Mouse (Mus musculus): ENCODE results near the gene Ankra2. TPM values are rescaled to one million over a fixed set of nuclear protein-coding genes. Genes with fewer than 3 reads are reported as not detected.

Ankra2 gene
- polyA plus RNA-seq, 1 experiment: 26.5 TPM

DNA sequence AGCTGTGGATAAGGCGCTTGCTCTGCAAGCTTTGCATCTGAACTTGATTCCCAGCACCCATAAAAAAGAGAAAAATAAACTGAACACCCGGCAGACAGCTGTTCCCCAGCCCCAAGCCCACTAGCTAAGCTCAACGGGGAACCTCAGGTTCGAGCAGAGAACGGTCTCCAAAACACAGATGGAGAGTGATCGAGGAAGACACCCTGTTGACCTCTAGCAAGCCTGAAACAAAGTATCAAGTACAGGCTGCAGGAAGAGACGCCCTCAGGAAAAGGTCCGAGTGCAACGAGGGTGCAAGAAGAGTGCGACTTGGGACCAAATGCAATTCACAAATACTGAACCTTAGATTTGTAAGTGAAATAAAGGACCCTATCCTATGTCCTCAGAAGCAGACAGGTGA, 13.3 kb upstream of the Ankra2 start:
- H3K4me3 ChIP-seq (ENCODE audit: insufficient read depth, low read length): no peak overlapping the region
- no peak overlapping the region for H3K27ac ChIP-seq (ENCODE audit: insufficient read depth, low read depth, low read length)
- TF ChIP-seq POLR2A (IDR thresholded peaks at IDR 0.05; ENCODE audit: borderline replicate concordance, low read depth, low read length): no peak
- TF ChIP-seq CTCF (IDR thresholded peaks at IDR 0.05; ENCODE audit: low read depth, low read length): no peak
- no peaks in the 10 kb centered on the region for H3K4me1 ChIP-seq (ENCODE audit: control insufficient read depth, insufficient read depth, low read length)

DNA sequence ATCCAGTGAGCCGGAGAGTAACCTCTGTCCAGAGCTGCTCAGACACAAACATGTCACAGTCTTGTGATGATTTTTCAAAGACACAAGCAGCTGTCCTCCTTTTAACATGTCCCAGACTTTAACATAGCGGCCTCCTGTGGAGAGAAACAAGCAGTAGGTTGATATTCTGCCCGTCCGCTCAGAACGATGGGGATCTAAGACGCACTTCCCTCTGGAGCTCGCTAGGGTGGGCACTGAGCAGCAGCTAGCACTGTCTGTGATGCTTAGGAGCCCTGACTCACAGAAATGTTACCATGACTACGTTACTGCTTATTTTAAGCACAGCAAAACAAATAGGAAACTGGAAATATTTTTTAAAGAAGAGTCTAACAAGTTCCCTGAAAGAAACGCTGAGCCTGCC, 8.0 kb upstream of the Ankra2 start:
- TF ChIP-seq CTCF (IDR thresholded peaks at IDR 0.05; ENCODE audit: low read depth, low read length) (no peak), POLR2A (IDR thresholded peaks at IDR 0.05; ENCODE audit: borderline replicate concordance, low read depth, low read length) (no peak)
- Histone ChIP-seq H3K27ac (ENCODE audit: insufficient read depth, low read depth, low read length) (no peak overlapping the region), H3K4me1 (ENCODE audit: control insufficient read depth, insufficient read depth, low read length) (no peaks in the 10 kb centered on the region), H3K4me3 (ENCODE audit: insufficient read depth, low read length) (no peak overlapping the region)

DNA sequence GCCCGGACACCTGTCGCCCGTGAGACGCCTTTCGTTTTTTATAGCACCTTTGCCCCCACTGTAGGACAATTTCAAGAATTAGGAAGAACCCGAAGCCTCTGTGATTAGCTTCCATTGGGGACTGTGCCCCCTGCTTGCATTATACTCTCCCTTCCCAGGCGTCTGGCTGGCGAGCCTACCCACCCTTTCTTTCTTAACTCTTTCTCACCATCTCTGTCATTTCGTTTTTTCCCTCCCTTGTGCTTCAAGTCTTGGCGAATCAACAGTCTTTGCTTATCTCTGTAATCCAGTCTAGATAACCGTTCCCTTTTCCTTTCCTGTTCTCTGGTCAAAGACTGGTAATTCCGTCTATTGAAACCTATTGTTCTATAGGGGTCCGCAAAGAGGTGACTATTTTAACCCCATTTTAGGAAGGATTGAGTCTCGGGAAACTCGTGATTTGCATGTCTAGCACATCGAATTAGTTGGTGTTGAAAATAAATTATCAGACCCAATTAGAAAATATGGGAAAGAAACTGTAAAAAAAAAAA, 649 bp downstream of the Ankra2 start:
- Histone ChIP-seq H3K4me1 (ENCODE audit: control insufficient read depth, insufficient read depth, low read length) (peaks cover 5% of the 10 kb centered on the region; the same call in 1 of the 2 replicates), H3K27ac (ENCODE audit: insufficient read depth, low read depth, low read length) (peak overlapping the region; percentile 65), H3K4me3 (ENCODE audit: insufficient read depth, low read length) (peak overlapping the region; percentile 90)
- no peak for TF ChIP-seq CTCF (IDR thresholded peaks at IDR 0.05; ENCODE audit: low read depth, low read length)
- TF ChIP-seq POLR2A (IDR thresholded peaks at IDR 0.05; ENCODE audit: borderline replicate concordance, low read depth, low read length): no peak

DNA sequence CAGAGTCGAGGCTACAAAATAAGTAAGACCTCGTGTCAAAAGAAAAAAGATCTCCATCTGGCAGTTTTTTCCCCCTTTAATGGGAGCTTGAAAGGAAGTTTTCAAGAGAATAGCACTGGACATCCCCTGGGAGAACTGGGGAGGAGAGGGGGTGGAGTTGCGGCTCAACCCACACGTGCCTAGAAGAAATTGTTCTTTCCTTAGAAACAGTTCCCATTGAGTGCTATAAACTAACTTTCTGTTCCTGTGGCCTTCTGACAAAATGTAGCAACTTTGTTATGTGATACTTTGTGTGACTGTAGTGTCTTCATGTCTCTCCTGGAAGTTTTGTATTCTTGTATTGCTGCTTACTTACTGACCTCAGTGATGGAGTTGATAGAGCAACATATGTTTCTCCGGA, 1.2 kb downstream of the Ankra2 start:
- Histone ChIP-seq H3K4me1 (ENCODE audit: control insufficient read depth, insufficient read depth, low read length) (peaks cover 5% of the 10 kb centered on the region; the same call in 1 of the 2 replicates), H3K4me3 (ENCODE audit: insufficient read depth, low read length) (peak overlapping the region; percentile 90), H3K27ac (ENCODE audit: insufficient read depth, low read depth, low read length) (no peak overlapping the region)
- TF ChIP-seq CTCF (IDR thresholded peaks at IDR 0.05; ENCODE audit: low read depth, low read length) (no peak), POLR2A (IDR thresholded peaks at IDR 0.05; ENCODE audit: borderline replicate concordance, low read depth, low read length) (no peak)

DNA sequence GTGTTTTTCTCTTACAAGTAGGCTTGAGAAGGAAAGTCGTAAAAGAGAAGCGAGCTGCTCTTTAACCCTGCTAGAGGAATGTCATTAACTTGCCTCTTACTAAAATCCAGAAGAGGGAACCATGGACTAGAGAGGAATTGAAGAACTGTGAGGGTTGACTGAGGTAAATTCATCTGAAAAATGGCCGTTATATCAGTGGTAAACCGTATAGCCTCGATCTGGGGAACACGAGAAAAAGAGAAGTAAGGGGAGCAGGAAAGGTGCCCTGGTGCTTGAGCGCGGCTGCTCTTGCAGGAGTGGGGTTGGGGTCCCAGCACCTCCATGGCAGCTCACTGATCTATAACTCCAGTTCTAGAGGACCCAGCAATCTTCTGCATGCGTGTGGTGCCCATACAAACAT, 11.1 kb downstream of the Ankra2 start:
- Histone ChIP-seq H3K27ac (ENCODE audit: insufficient read depth, low read depth, low read length) (no peak overlapping the region), H3K4me1 (ENCODE audit: control insufficient read depth, insufficient read depth, low read length) (no peaks in the 10 kb centered on the region), H3K4me3 (ENCODE audit: insufficient read depth, low read length) (no peak overlapping the region)
- no peak for TF ChIP-seq POLR2A (IDR thresholded peaks at IDR 0.05; ENCODE audit: borderline replicate concordance, low read depth, low read length)
- no peak for TF ChIP-seq CTCF (IDR thresholded peaks at IDR 0.05; ENCODE audit: low read depth, low read length)

DNA sequence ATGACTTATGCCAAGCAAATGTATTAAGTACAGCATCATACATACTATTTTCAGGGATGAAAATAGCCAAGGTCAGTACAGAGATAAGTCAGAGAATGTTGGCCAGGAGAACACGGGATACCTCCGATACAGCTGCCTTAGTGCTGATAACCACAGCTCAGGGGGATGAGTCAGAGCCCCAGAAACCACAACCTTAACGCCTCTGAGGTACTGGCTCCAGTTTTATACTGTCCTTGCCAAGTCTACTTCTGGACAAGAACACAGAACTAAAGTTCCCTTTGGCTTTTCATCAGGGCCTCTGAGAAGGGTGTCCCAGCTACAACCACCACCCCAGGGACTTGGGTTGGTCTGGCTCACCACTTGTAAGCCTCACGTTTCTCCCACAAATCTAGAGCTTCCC, 12.8 kb downstream of the Ankra2 start:
- TF ChIP-seq POLR2A (IDR thresholded peaks at IDR 0.05; ENCODE audit: borderline replicate concordance, low read depth, low read length): no peak
- no peak for TF ChIP-seq CTCF (IDR thresholded peaks at IDR 0.05; ENCODE audit: low read depth, low read length)
- Histone ChIP-seq H3K4me3 (ENCODE audit: insufficient read depth, low read length) (no peak overlapping the region), H3K4me1 (ENCODE audit: control insufficient read depth, insufficient read depth, low read length) (no peaks in the 10 kb centered on the region), H3K27ac (ENCODE audit: insufficient read depth, low read depth, low read length) (no peak overlapping the region)

DNA sequence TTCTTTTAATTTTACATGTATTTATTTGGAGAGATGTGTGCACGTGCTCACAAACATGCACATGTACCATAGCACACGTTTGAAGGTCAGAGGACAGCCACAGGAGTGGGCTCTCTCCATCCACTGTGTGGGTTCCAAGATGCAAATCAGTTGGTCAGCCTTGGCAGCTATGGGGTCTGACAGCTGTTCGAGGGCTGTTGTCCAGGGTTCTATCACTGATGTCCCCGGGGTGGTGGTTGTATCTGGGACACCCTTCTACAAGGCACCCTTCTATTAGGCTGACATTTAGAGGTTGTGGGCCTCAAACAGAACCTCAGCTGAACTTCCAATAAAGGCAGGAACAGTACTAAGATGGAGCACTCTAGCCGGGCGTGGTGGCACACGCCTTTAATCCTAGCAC, 13.4 kb downstream of the Ankra2 start:
- Histone ChIP-seq H3K4me3 (ENCODE audit: insufficient read depth, low read length) (no peak overlapping the region), H3K27ac (ENCODE audit: insufficient read depth, low read depth, low read length) (no peak overlapping the region), H3K4me1 (ENCODE audit: control insufficient read depth, insufficient read depth, low read length) (no peaks in the 10 kb centered on the region)
- no peak for TF ChIP-seq POLR2A (IDR thresholded peaks at IDR 0.05; ENCODE audit: borderline replicate concordance, low read depth, low read length)
- no peak for TF ChIP-seq CTCF (IDR thresholded peaks at IDR 0.05; ENCODE audit: low read depth, low read length)

DNA sequence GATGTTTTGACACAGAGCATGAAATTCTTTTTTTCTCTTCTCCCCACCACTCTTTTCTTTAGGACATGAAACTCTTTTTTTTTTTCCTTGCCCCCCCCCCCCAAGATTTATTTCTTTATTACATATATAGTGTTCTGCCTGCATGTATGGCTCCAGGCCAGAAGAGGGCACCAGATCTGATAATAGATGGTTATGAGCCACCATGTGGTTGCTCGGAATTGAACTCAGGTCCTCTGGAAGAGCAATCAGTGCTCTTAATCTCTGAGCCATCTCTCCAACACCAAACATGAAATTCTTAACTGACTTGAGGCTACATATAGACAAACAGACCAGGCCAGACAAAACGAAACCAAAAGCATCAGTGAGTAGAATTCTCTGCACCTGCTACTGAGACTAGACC, 14.6 kb downstream of the Ankra2 start:
- Histone ChIP-seq H3K4me1 (ENCODE audit: control insufficient read depth, insufficient read depth, low read length) (no peaks in the 10 kb centered on the region), H3K27ac (ENCODE audit: insufficient read depth, low read depth, low read length) (no peak overlapping the region), H3K4me3 (ENCODE audit: insufficient read depth, low read length) (no peak overlapping the region)
- no peak for TF ChIP-seq CTCF (IDR thresholded peaks at IDR 0.05; ENCODE audit: low read depth, low read length)
- no peak for TF ChIP-seq POLR2A (IDR thresholded peaks at IDR 0.05; ENCODE audit: borderline replicate concordance, low read depth, low read length)

DNA sequence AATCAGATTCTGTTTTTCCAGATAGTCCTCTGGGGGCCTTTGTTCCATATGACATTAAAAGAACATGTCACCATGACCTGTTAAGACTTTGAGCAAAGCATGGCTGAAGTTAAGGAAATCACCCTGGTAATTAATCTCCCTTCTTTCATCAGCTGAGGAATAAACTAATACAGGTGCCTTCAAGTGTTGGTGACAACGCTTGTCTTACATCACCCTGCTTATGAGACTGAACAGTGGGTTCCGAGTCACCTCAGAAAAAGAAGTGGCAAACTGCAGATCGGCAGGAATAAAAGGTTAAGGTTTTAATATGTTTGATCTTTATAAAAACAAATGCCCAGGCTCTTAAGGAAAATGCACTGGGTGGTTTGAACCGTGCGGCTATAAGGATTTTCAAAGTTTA, 16.8 kb downstream of the Ankra2 start, which contains the start of gene Gm21976:
TSS of gene Gm21976 (plus strand) at position 202 of the 400 bp plus-strand sequence.
- H3K27ac ChIP-seq (ENCODE audit: insufficient read depth, low read depth, low read length): no peak within 1 kb of the TSS
- H3K4me1 ChIP-seq (ENCODE audit: control insufficient read depth, insufficient read depth, low read length): no peaks in the 10 kb centered on the region
- H3K4me3 ChIP-seq (ENCODE audit: insufficient read depth, low read length): no peak within 1 kb of the TSS
- TF ChIP-seq POLR2A (IDR thresholded peaks at IDR 0.05; ENCODE audit: borderline replicate concordance, low read depth, low read length) (no peak), CTCF (IDR thresholded peaks at IDR 0.05; ENCODE audit: low read depth, low read length) (no peak)

DNA sequence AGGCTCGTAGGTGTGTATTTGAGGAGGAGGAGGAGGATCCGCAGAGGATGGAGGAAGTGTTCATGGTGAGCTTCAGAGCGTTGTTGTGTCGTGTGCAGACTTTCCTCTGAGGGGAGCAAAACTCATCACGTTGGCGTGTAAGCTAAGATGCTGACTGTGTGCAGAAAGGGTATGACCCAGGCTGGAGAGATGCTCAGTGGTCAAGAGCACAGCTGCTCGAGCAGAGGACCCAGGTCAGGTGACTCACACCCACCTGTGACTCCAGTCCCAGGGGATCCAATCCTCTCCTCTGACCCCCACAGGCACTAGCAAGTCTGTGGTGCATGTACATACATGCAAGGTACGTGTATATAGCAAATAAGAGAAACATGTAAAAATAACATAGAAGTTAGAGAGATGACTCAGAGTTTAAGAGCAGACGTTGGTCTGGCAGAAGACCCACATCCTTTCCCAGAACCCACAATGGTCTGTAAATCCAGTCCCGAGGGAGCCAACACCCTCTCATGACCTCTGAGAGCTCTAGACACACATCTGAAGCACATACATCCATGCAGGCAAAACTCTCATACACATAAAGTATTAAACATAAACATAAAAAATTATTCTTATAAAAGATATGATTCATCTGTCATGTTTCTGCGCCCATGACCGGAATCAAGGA, 18.2 kb downstream of the Ankra2 start:
- Histone ChIP-seq H3K4me1 (ENCODE audit: control insufficient read depth, insufficient read depth, low read length) (no peaks in the 10 kb centered on the region), H3K27ac (ENCODE audit: insufficient read depth, low read depth, low read length) (no peak overlapping the region), H3K4me3 (ENCODE audit: insufficient read depth, low read length) (no peak overlapping the region)
- no peak for TF ChIP-seq CTCF (IDR thresholded peaks at IDR 0.05; ENCODE audit: low read depth, low read length)
- TF ChIP-seq POLR2A (IDR thresholded peaks at IDR 0.05; ENCODE audit: borderline replicate concordance, low read depth, low read length): no peak

All from bone marrow macrophage, adult 2 months (primary cell).